Mouse (Mus musculus) olfactory bulb, adult 2 months (tissue): ENCODE measurements around the gene AU022252. TPM values are rescaled to one million over a fixed set of nuclear protein-coding genes. Genes with fewer than 3 reads are reported as not detected.

Experiments
- H3K27ac ChIP-seq: fragments of 200-500 bp; 2 replicates; pipeline ENCODE4 v1.5.1; 2012; ENCODE audit warnings: low read depth, low read length; ENCODE audit not compliant: insufficient read depth
- H3K4me1 ChIP-seq: fragments of 200-500 bp; 2 replicates; pipeline ENCODE4 v1.6.1; 2012; ENCODE audit warnings: low read length; ENCODE audit not compliant: control insufficient read depth, insufficient read depth
- H3K4me3 ChIP-seq: fragments of 200-500 bp; 2 replicates; pipeline ENCODE4 v1.5.1; 2012; ENCODE audit warnings: mild to moderate bottlenecking, low read depth, low read length, moderate library complexity; ENCODE audit not compliant: insufficient read depth
- CTCF ChIP-seq: fragments of 200-500 bp; IDR thresholded peaks from 2 replicates; pipeline ENCODE4 v1.5.1; 2012; ENCODE audit warnings: low read depth, mild to moderate bottlenecking, low read length, moderate library complexity; ENCODE audit not compliant: insufficient read depth
- POLR2A ChIP-seq: fragments of 200-500 bp; IDR thresholded peaks from 2 replicates; pipeline ENCODE4 v1.6.1; 2012; ENCODE audit warnings: mild to moderate bottlenecking, low read depth, low read length, moderate library complexity; ENCODE audit not compliant: insufficient read depth
- WGBS: fragments of 180-500 bp; shearing (Covaris S2); methylation state at CpG from one replicate; pipeline ENCODE4 v1.1.7; 2018; 5-methylcytosine and 5-hydroxymethylcytosine counted together
- polyA plus RNA-seq: library from polyadenylated mRNA; stranded (reverse); fragments of >200 nt; gene quantifications from 2 replicates; pipeline ENCODE4 v1.2.4, GENCODE M21; 2012; ENCODE audit warnings: low replicate concordance; ENCODE audit not compliant: missing spikeins, insufficient read depth, insufficient read length

Gene AU022252
- polyA plus RNA-seq, 1 experiment, result not detected

DNA sequence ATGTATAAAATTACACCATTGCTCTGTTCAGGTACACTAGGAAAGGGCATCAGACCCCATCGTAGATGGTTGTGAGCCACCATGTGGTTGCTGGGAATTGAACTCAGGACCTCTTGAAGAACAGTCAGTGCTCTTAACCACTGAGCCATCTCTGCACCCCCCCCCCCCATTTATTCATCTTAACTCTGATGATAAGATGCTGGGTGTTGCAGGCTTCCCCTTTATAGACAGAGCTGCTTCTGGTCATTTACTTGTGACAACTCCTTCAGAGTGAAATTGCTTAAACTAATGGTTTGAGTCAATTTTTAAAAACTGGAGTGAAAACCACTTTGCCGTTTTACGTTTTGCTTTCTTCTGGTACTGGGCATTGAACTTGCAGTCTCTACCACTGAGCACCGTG is 39.8 kb downstream of the AU022252 start:
- Histone ChIP-seq H3K27ac (no peak overlapping the region), H3K4me1 (peaks cover 8% of the 10 kb centered on the region; the same call in 1 of the 2 replicates), H3K4me3 (no peak overlapping the region)
- 93% methylated on average over 4 of the region's 4 CpGs for WGBS
- TF ChIP-seq POLR2A (no peak), CTCF (no peak)

DNA sequence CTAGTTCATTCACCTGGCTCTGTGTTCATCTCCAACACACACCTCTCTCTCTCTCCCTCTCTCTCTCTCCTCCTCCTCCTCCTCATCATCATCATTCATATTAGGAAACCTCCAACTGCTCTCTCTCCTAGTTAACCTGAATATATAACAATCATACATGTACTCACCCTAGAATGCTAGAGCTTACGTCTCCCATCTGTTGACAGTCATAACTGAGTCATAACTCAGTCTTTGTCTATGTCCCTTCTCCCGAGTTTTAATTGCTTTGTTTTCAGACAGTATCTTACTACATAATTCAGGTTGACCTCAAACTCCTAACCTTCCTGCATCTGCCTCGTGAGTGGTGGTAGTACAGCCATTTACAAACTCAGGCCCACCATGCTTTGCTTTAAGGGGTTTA is 41.2 kb downstream of the AU022252 start:
- H3K4me1 ChIP-seq, result peaks cover 6% of the 10 kb centered on the region; the same call in 1 of the 2 replicates
- H3K4me3 ChIP-seq, result no peak overlapping the region
- WGBS, result 83% methylated on average over 3 of the region's 3 CpGs
- TF ChIP-seq CTCF (no peak), POLR2A (no peak)
- H3K27ac ChIP-seq, result no peak overlapping the region

DNA sequence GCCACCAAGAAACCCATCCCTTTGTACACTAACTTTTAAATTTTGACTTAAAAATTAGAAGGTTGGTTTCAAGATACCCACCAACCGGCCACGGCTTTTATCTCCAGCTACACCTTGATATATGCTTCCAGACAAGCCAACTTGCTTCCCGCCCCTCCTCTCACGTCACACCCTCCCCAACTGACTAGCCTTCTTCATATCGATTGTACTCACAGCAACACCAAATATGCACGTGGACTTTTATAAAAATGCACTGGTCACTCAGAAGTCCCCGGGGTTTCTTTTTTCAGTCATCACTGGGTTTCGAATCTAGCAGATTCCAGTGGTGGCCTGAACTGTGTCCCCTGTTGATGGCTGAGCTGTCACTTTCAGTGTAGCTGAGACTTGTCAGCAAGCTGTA is 41.9 kb downstream of the AU022252 start:
- Histone ChIP-seq H3K27ac (no peak overlapping the region), H3K4me3 (no peak overlapping the region), H3K4me1 (0 out of 2 replicates have a peak, but pooled peaks cover 2% of the 10 kb centered on the region)
- 88% methylated on average over 8 of the region's 8 CpGs for WGBS
- no peak for TF ChIP-seq CTCF
- TF ChIP-seq POLR2A, result no peak

DNA sequence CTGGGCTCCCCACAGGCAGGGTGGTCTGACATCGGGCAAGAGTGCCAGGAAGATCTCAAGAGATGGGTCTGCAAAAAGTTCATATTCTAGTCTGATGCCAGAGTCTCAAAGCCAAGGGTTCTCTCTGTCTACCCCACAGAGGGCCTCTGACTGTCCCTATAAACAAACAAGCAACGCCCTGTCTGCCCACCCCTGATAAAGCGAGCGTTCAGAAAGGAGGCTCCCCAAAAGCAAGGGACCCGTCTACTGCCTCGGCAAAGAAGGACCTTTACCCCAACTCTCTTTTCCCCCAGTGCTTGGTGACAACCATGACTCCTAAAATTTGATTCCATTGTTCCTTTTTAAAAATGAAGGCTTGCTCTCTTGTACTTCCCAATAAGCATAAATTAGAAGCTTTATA is 42.6 kb downstream of the AU022252 start, which contains the start of gene Ermap:
Gene Ermap (minus strand): TSS at position 148 of the 400 bp plus-strand sequence.
- H3K4me1 ChIP-seq, result no peaks in the 10 kb centered on the region
- no peak within 1 kb of the TSS for H3K27ac ChIP-seq
- TF ChIP-seq POLR2A (no peak), CTCF (no peak)
- 81% methylated on average over 6 of the region's 6 CpGs for WGBS
- no peak within 1 kb of the TSS for H3K4me3 ChIP-seq

DNA sequence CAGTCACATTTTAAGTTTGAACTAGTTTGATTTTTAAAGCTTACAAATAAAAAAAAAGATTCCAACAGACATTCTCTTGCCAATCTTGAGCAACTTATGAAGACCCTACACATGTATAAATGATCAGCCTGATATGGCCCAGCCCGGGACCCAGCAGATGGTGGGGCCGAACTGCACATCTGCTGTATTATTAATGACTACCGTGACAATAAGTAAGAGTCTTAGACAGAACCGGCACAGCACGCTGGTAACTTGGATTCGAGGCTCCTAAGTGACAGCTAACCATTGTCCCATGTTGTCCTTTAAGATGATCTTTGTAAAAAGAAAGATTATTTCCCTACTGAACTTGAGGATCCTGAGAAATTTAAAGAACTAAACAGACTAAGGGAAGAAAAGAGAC is 43.1 kb downstream of the AU022252 start:
- 74% methylated on average over 6 of the region's 6 CpGs for WGBS
- H3K27ac ChIP-seq, result no peak overlapping the region

DNA sequence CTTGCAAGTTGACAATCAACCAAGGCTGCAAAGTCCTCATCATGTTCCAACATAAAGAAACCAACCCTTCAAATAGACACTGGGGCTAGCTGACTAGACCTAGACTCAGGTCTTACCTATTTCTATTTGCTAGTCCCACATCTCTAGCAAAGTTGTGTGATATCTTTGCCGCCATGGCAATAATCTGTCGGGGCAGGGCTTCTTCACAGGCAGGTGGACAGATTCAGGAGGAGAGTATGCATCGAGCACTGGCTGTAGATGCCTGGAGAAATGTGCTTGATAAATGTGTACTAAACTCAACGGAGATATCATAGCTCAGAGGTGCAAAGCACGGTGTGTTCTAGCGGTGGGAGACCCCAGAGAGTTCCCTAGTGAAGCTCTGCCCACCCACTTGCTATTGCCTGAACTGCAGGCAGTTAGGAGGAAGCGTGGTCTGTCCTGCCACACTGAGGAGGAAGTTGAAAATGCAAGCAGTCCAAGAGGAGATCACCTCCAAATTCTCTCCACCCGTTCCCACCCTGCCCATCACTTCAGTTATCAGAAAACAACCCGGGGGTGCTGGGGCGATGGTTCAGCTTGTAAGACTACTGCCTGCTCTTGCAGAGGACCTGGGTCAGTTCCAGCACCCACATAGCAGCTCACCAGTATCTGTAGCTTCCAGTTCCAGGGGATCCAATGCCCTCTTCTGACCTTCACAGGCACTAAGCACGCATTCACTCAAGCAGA is 44.3 kb downstream of the AU022252 start:
- H3K27ac ChIP-seq, result no peak overlapping the region
- 53% methylated on average over 11 of the region's 11 CpGs for WGBS
- H3K4me3 ChIP-seq, result no peak overlapping the region
- H3K4me1 ChIP-seq, result 0 out of 2 replicates have a peak, but pooled peaks cover 4% of the 10 kb centered on the region
- TF ChIP-seq CTCF (no peak), POLR2A (no peak)

More for the DNA sequence above, 43.1 kb downstream of the AU022252 start:
- Histone ChIP-seq H3K4me1 (no peaks in the 10 kb centered on the region), H3K4me3 (no peak overlapping the region)
- TF ChIP-seq CTCF (no peak), POLR2A (no peak)

DNA sequence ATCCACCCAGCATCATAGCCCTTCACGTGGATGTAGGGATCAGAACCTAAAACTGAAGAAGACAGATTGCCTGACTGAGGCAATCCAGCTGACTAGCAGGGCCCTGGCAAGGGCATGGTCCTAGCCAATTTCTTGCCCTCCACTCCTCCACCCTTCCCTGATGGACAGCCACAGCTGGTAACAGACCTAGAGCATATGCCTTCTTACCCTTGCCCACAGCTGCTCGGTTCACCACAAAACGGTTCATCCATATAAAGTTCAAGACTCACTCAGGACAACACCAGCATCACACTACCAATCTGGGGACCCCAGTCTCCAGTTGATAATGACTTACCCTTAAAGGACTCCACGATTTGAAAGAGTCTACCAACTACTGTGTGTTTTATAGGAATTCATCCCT is 46.7 kb downstream of the AU022252 start:
- no peak overlapping the region for H3K27ac ChIP-seq
- 87% methylated on average over 4 of the region's 4 CpGs for WGBS

DNA sequence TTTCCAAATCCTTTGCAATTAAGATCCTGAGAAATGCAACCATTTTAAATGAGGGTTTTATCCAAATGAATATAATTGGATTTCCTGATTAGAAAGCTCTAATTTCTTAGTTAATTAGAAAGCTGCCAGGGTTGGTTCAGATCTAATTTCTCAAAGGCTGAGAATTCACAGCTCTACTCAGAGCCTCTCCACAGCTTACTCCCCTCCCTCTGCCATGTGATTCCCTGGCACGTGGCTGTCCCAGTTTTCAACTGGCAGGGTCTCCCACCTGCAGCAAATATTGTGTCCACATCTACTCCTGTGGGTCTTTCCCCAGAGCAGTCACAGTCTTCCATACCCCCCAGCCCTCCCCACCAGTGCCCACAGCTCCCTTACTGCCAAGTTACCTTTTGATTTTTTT is 49.0 kb downstream of the AU022252 start:
- 0 out of 2 replicates have a peak, but pooled peaks cover 4% of the 10 kb centered on the region for H3K4me1 ChIP-seq
- 11% methylated on average over 1 of the region's 1 CpGs for WGBS
- TF ChIP-seq CTCF, result no peak
- TF ChIP-seq POLR2A, result no peak
- no peak overlapping the region for H3K4me3 ChIP-seq
- no peak overlapping the region for H3K27ac ChIP-seq

More for the DNA sequence above, 46.7 kb downstream of the AU022252 start:
- Histone ChIP-seq H3K4me1 (0 out of 2 replicates have a peak, but pooled peaks cover 4% of the 10 kb centered on the region), H3K4me3 (no peak overlapping the region)
- TF ChIP-seq POLR2A, result no peak
- TF ChIP-seq CTCF, result no peak

DNA sequence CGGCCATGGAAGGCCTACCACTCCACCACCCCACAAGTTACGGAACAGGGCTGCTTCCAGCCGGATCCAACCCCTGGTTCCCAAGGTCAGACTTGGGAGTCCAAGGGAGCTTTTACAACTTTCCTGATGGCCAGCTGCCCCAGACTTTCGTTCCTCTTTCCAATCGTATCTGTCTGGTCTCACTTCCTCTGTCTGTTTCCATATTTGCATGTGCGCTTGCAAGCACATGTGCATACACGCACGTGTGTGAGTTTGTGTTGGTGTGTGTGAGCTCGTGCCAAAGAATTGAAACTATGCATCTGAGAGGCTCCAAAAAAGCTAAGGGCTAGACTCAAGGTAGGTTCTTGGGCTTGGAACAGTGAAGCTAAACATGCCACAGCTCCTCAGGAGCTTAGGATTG is 51.1 kb downstream of the AU022252 start:
- 92% methylated on average over 9 of the region's 9 CpGs for WGBS
- Histone ChIP-seq H3K4me1 (0 out of 2 replicates have a peak, but pooled peaks cover 4% of the 10 kb centered on the region), H3K4me3 (no peak overlapping the region), H3K27ac (no peak overlapping the region)
- TF ChIP-seq CTCF (no peak), POLR2A (no peak)
